Mouse (Mus musculus): ENCODE measurements around the gene Gpr160.

The Gpr160 gene

DNA sequence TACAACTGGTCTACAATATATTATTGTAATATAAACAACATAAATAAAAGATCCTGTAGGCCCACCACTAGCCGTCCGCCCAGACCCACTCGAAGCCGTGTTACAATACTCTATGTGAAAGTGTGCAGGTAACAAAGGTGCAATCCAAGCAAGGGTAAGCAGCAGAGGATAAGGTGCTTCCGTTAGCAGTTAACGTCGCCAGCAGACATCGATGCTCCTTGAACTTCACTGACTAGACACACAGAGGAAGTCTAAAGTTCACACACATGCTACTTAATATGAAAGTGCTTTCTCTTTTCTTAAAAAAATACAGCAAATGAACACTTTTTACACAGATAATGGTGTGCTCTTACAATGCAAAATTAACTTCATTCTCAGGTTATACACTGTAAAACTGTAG is 43.7 kb downstream of the Gpr160 start:
- no peak for DNase-seq (ENCODE audit: low read depth, low spot score)

DNA sequence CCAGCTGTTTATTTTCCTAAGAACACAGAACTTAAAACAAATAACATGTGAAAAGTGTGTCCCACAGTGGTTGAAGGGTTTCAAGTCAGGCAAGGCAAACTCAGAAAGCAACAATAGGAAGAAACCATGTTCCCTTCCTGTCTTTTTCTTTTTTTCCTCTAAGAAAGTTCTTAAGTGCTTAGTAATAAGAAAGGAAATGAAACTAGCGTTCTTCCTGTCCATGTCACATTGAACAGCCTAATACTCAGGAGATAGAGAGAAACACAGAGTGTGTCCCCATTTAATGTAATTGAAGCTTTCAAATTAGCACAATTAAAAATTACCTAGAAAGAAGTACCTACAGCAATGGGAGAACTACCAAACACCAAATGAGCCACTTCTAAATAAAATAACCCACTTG is 48.9 kb downstream of the Gpr160 start:
- DNase-seq (ENCODE audit: low read depth, low spot score): peak; percentile 53

DNA sequence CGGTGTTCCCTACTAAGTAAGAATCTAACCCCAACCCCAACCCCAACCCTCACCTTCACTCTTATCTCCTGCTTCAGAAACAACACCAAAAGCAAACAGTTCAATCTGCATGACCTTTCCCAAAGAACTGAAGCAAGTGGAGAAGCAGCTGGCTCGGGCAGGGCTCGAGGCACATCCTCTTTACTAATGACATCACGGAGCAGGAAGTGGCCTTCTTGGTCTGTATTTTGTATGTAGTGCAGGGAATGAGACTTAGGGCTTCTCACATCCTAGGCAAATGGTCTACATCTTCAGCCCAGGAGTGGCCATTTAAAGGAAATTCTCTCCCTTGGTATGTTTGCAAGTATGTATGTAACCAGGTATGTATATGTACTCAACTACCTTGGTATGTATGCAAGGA is 61.4 kb downstream of the Gpr160 start:
- no peak for DNase-seq (ENCODE audit: low read depth, low spot score)

DNA sequence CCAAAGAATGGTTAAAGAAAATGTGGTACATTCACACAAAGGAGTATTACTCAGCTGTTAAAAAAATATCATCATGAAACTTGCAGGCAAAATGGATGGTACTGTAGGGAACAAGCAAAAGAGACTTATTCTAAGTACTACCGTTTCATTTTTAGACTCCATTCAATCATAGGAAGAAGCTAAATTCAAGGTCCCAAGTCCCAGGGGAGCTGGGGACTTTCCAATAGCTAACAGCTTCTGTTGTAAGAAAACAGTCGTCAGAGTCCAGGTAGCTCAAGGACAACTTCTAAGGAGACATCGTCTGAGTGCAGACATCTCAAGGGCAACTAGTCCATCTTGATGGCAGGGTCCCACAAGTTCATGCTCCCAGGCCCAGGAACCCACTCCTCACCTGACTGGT is 71.9 kb downstream of the Gpr160 start:
- peak; percentile 40 for DNase-seq (ENCODE audit: low read depth, low spot score)

DNA sequence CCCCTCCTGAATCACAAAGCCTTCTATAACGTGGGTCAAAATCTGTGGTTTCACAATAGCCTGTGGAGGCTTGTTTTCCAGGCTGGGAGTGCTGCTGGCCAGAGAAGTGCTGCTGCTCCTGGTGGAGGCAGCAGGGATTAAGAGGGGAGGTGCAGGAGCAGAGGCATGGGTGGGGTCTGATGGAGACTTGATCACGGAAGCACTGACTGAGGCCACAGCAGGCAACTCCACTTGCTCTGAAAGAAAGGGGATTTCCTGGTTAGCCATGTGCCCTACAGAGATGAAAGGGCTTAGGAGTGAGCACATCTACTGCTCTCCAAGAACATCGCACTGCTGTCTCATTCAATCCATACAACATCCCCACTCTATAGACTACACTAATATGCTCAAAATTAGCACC is 74.1 kb downstream of the Gpr160 start:
- DNase-seq (ENCODE audit: low read depth, low spot score): peak; percentile 24

DNA sequence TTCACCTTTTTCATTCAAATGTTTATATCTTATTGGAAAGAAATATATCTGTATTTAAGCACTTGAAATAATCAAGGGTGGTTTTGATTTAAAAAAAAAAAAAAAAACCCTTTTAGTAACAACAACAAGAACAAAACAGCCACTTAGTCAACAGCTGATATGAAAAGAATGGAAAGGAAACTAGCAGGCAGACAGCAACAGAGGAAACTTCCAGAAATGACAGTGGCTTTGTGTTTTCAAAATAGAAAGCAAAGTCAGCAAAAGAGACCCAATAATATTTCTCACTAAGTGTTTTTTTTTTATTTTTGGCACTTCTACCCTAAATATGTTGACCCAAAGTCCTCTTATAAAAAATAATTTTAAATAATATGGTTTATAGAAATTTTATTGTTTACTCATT is 78.6 kb downstream of the Gpr160 start:
- DNase-seq (ENCODE audit: low read depth, low spot score): no peak

Measured in A20 (cell line).